Mouse (Mus musculus) liver, embryonic 16.5 days (tissue): ENCODE data around the gene Adgrf2. TPM values are rescaled to one million over a fixed set of nuclear protein-coding genes. Genes with fewer than 3 reads are reported as not detected.
A peak's percentile ranks its signal among the peaks of the same experiment; 100 is the strongest.

Source experiments
- ATAC-seq: fragments of 200-750 bp; cut with Nextera tagmentation; 2 replicates; pipeline ENCODE4 v1.8.0; 2017; ENCODE audit warnings: low read depth, mild to moderate bottlenecking, moderate number of reproducible peaks, moderate library complexity
- H3K27ac ChIP-seq: fragments of 300-500 bp; sonication (generic); 2 replicates; pipeline ENCODE4 v1.5.1; 2014; ENCODE audit warnings: mild to moderate bottlenecking, low read length
- H3K27me3 ChIP-seq: fragments of 300-500 bp; sonication (generic); 2 replicates; pipeline ENCODE4 v1.6.1; 2014; ENCODE audit warnings: low read depth, low read length, mixed read lengths; ENCODE audit not compliant: control insufficient read depth, insufficient read depth
- H3K36me3 ChIP-seq: fragments of 300-500 bp; sonication (generic); 2 replicates; pipeline ENCODE4 v1.6.1; 2014; ENCODE audit warnings: mild to moderate bottlenecking; ENCODE audit not compliant: control insufficient read depth, insufficient read depth
- H3K4me1 ChIP-seq: fragments of 300-500 bp; sonication (generic); 2 replicates; pipeline ENCODE4 v1.6.1; 2014; ENCODE audit warnings: low read depth, low read length, mixed read lengths; ENCODE audit not compliant: control insufficient read depth
- H3K4me2 ChIP-seq: fragments of 300-500 bp; sonication (generic); 2 replicates; pipeline ENCODE4 v1.6.1; 2014; ENCODE audit warnings: low read depth, low read length, mixed read lengths
- H3K4me3 ChIP-seq: fragments of 300-500 bp; sonication (generic); 2 replicates; pipeline ENCODE4 v1.5.1; 2014; ENCODE audit warnings: low read depth, mild to moderate bottlenecking, low read length
- H3K9ac ChIP-seq: fragments of 300-500 bp; sonication (generic); 2 replicates; pipeline ENCODE4 v1.6.1; 2014; ENCODE audit warnings: low read depth, low read length
- H3K9me3 ChIP-seq: fragments of 300-500 bp; sonication (generic); replicated peaks from 2 replicates; pipeline ENCODE4 v1.6.1; 2016; ENCODE audit warnings: low read length; ENCODE audit not compliant: control insufficient read depth
- WGBS: fragments of 180-500 bp; shearing (Covaris S2); extraction: QIAGEN DNeasy Blood & Tissue Kit; methylation state at CpG from one replicate; pipeline ENCODE4 v1.1.7; 2014; ENCODE audit not compliant: insufficient replicate concordance; 5-methylcytosine and 5-hydroxymethylcytosine counted together
- polyA plus RNA-seq: library from polyadenylated mRNA; unstranded; fragments of >200 nt; fragmentation: Nextera tagmentation; extraction: Ambion mirVana; gene quantifications from 2 replicates; pipeline ENCODE4 v1.2.1, GENCODE M21; 2015

Gene Adgrf2
- polyA plus RNA-seq = not detected in 2 replicates

GRCm38 (mm10) chr17:42741801-42742217, at the start of gene Adgrf2:
Adgrf2 (minus strand) TSS chr17:42742179.
- no peak for ATAC-seq
- Histone ChIP-seq H3K4me1 (no peaks in the 10 kb centered on the region), H3K36me3 (no peaks in the 10 kb centered on the region), H3K9me3 (no peaks in the 10 kb centered on the region), H3K4me2 (no peak within 1 kb of the TSS), H3K4me3 (no peak within 1 kb of the TSS), H3K9ac (no peak within 1 kb of the TSS), H3K27ac (no peak within 1 kb of the TSS), H3K27me3 (no peaks in the 10 kb centered on the region)
- 27% methylated on average over 7 of the region's 7 CpGs for WGBS

- Histone ChIP-seq H3K4me1 (no peaks in the 10 kb centered on the region), H3K36me3 (no peaks in the 10 kb centered on the region), H3K4me3 (no peak overlapping the region), H3K9ac (no peak overlapping the region), H3K4me2 (no peak overlapping the region), H3K9me3 (no peaks in the 10 kb centered on the region), H3K27ac (no peak overlapping the region), H3K27me3 (no peaks in the 10 kb centered on the region)
- no peak for ATAC-seq
- WGBS = 62% methylated on average over 1 of the region's 1 CpGs
Measured at GRCm38 (mm10) chr17:42790787-42791186, 48.8 kb upstream of the Adgrf2 start.

- WGBS = 37% methylated on average over 2 of the region's 2 CpGs
- peak; percentile 43; the same call in 1 of the 2 replicates for ATAC-seq
- H3K4me2 ChIP-seq = no peak overlapping the region
Measured at GRCm38 (mm10) chr17:42789723-42790122, 47.7 kb upstream of the Adgrf2 start.

GRCm38 (mm10) chr17:42788686-42789453, 46.9 kb upstream of the Adgrf2 start:
- WGBS = 64% methylated on average over 5 of the region's 5 CpGs
- Histone ChIP-seq H3K4me1 (no peaks in the 10 kb centered on the region), H3K36me3 (no peaks in the 10 kb centered on the region), H3K9me3 (no peaks in the 10 kb centered on the region), H3K4me3 (no peak overlapping the region), H3K9ac (no peak overlapping the region), H3K27me3 (no peaks in the 10 kb centered on the region), H3K27ac (no peak overlapping the region), H3K4me2 (no peak overlapping the region)
- no peak for ATAC-seq

More at GRCm38 (mm10) chr17:42789723-42790122, 47.7 kb upstream of the Adgrf2 start:
- no peak overlapping the region for H3K4me3 ChIP-seq
- no peak overlapping the region for H3K27ac ChIP-seq
- H3K4me1 ChIP-seq = no peaks in the 10 kb centered on the region
- H3K36me3 ChIP-seq = no peaks in the 10 kb centered on the region
- no peaks in the 10 kb centered on the region for H3K27me3 ChIP-seq
- H3K9me3 ChIP-seq = no peaks in the 10 kb centered on the region
- H3K9ac ChIP-seq = no peak overlapping the region

DNA sequence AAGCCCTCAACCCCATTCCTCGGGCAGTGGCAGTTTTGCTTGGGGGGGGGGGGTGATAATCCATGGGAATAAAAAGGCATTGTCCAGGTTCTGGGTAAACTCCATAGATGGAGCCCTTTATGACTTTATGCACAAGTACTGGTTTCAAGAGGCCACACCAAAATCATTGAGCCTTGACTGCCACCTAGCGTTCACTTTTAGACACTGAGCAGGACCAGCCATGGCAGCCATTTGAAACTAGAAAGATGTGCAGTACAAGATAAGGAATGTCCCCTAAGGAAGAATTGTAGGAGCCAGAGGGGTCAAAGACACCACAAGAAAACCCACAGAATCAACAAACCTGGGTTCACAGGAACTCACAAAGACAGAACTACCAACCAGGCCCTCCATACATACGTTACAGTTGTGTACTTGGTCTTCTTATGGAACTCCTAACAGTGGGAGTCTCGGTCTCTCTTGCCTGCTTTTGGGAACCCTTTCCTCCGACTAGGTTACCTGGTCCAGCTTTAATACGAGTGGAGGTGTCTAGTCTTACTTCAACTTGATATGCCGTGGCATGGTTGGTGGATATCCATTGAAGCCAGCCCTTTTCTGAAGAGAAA, 40.3 kb upstream of the Adgrf2 start:
- Histone ChIP-seq H3K36me3 (no peaks in the 10 kb centered on the region), H3K27me3 (no peaks in the 10 kb centered on the region), H3K4me1 (no peaks in the 10 kb centered on the region), H3K27ac (no peak overlapping the region), H3K9me3 (no peaks in the 10 kb centered on the region), H3K4me3 (no peak overlapping the region), H3K4me2 (no peak overlapping the region), H3K9ac (no peak overlapping the region)
- 42% methylated on average over 7 of the region's 7 CpGs for WGBS
- ATAC-seq = 0 out of 2 replicates have a peak, but pooled peaks have one; percentile 47

GRCm38 (mm10) chr17:42753791-42754190, 11.8 kb upstream of the Adgrf2 start:
- Histone ChIP-seq H3K27ac (no peak overlapping the region), H3K4me3 (no peak overlapping the region), H3K36me3 (no peaks in the 10 kb centered on the region), H3K4me2 (no peak overlapping the region), H3K9me3 (no peaks in the 10 kb centered on the region), H3K9ac (no peak overlapping the region), H3K4me1 (no peaks in the 10 kb centered on the region), H3K27me3 (no peaks in the 10 kb centered on the region)
- WGBS = 31% methylated on average over 2 of the region's 2 CpGs
- no peak for ATAC-seq

DNA sequence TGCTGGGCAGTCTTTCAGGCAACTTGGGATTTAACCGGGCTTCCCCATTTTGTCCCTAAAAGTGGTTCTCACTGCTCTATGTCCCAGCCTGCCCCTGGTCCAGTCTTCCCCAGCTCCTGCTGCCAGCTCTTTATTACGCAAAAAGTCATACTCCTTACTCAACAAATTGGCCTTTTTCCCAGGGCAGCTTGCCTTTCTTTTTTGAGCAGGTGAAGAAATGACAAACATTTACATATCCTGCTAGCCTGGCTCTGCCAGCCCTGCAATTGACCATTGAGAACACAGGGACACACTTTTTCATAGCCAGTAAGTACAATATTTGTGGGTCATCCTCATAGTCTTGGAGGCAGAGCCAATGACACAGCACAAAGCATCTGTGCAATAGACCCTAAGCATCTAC, 10.2 kb upstream of the Adgrf2 start:
- Histone ChIP-seq H3K27me3 (no peaks in the 10 kb centered on the region), H3K9me3 (no peaks in the 10 kb centered on the region), H3K4me2 (no peak overlapping the region), H3K27ac (no peak overlapping the region), H3K4me3 (no peak overlapping the region), H3K4me1 (no peaks in the 10 kb centered on the region), H3K36me3 (no peaks in the 10 kb centered on the region), H3K9ac (no peak overlapping the region)
- 65% methylated on average over 2 of the region's 2 CpGs for WGBS
- peak; percentile 84 for ATAC-seq

DNA sequence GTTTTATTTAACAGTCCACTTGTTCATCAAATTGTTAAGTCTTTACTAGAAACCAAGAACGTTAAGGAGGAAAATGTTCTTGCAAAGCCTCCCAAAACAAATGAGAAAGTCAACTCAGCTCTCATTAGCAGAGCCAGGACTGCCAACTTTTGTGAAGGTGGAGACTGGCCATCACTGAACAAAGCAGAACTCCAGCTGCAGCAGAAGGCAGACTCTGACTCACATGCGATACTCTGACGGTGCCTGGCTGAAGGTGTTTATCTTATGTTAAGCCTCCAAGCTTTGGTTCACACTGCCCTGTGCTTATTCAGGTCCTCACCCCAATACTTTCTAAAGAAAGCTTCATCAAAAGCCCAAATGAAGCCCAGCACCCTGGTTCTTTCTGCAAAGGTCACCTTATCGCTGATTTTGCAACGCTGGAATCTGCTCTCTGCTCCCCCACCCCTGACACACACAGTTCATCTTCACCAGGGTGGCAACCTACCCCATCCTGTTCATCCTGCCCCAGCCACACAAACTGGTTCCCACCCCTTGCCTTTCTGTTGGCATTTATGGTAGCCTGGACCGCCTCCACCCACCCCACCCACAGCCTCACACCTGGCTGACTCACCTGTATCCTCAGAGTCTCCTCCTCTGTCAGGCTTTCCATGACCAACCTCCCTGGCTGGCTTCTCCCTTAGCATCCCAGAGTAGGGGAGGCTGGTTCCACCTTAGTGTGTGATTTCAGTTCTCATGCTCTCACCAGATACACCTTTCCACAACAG, 3.9 kb upstream of the Adgrf2 start:
- no peaks in the 10 kb centered on the region for H3K27me3 ChIP-seq
- no peaks in the 10 kb centered on the region for H3K36me3 ChIP-seq
- no peak overlapping the region for H3K27ac ChIP-seq
- H3K4me1 ChIP-seq = no peaks in the 10 kb centered on the region
- no peak overlapping the region for H3K4me2 ChIP-seq
- no peak overlapping the region for H3K9ac ChIP-seq
- no peak overlapping the region for H3K4me3 ChIP-seq
- no peaks in the 10 kb centered on the region for H3K9me3 ChIP-seq
- ATAC-seq = no peak
- 60% methylated on average over 6 of the region's 6 CpGs for WGBS
